Mouse (Mus musculus) gonadal fat pad, adult 2 months (tissue): ENCODE measurements around the gene Bpnt1. TPM values are rescaled to one million over a fixed set of nuclear protein-coding genes. Genes with fewer than 3 reads are reported as not detected.

ENCODE experiments used
- DNase-seq: peaks from one replicate; pipeline ENCODE4 v3.0.0-alpha.2; 2012; ENCODE audit warnings: low read depth
- polyA plus RNA-seq: library from polyadenylated mRNA; depleted of rRNA; stranded (reverse); fragments of >200 nt; gene quantifications from 2 replicates; pipeline ENCODE4 v1.2.3, GENCODE M21; 2012

The Bpnt1 gene
- polyA plus RNA-seq, 1 experiment: 91.1 TPM

- DNase-seq: no peak
These were observed 585 bp upstream of the Bpnt1 start for GRCm38 (mm10) chr1:185331364-185331763.

GRCm38 (mm10) chr1:185333651-185334050, 1.7 kb downstream of the Bpnt1 start:
- no peak for DNase-seq

GRCm38 (mm10) chr1:185334136-185334535, 2.2 kb downstream of the Bpnt1 start:
- no peak for DNase-seq

- no peak for DNase-seq
These were observed 3.3 kb downstream of the Bpnt1 start for GRCm38 (mm10) chr1:185335231-185335765.

- no peak for DNase-seq
These were observed 4.6 kb downstream of the Bpnt1 start for GRCm38 (mm10) chr1:185336535-185336934.

GRCm38 (mm10) chr1:185342441-185342840, 10.5 kb downstream of the Bpnt1 start:
- DNase-seq: no peak

GRCm38 (mm10) chr1:185343422-185343821, 11.5 kb downstream of the Bpnt1 start:
- DNase-seq: no peak

GRCm38 (mm10) chr1:185346188-185346587, 14.2 kb downstream of the Bpnt1 start:
- no peak for DNase-seq

GRCm38 (mm10) chr1:185349741-185350140, 17.8 kb downstream of the Bpnt1 start:
- no peak for DNase-seq

- DNase-seq: no peak
These were observed 18.7 kb downstream of the Bpnt1 start for GRCm38 (mm10) chr1:185350611-185351010.

- DNase-seq: no peak
These were observed 20.2 kb downstream of the Bpnt1 start for GRCm38 (mm10) chr1:185352151-185352550.

GRCm38 (mm10) chr1:185353351-185353750, 21.4 kb downstream of the Bpnt1 start:
- no peak for DNase-seq

- DNase-seq: no peak
These were observed 22.8 kb downstream of the Bpnt1 start for GRCm38 (mm10) chr1:185354731-185355130.

- no peak for DNase-seq
These were observed 24.3 kb downstream of the Bpnt1 start for GRCm38 (mm10) chr1:185356246-185356645.

- DNase-seq: no peak
These were observed 26.3 kb downstream of the Bpnt1 start for GRCm38 (mm10) chr1:185358211-185358610.

GRCm38 (mm10) chr1:185362677-185363520, 30.9 kb downstream of the Bpnt1 start, which contains the start of gene Eprs:
TSS of gene Eprs (plus strand) at chr1:185363044.
- peak; percentile 60 for DNase-seq

- peak; percentile 20 for DNase-seq
These were observed 31.7 kb downstream of the Bpnt1 start for GRCm38 (mm10) chr1:185363526-185364182.

- DNase-seq: no peak
These were observed 32.2 kb downstream of the Bpnt1 start for GRCm38 (mm10) chr1:185364183-185364540.

- DNase-seq: no peak
These were observed 35.4 kb downstream of the Bpnt1 start for GRCm38 (mm10) chr1:185367383-185367782.

GRCm38 (mm10) chr1:185369979-185370378, 38.0 kb downstream of the Bpnt1 start:
- no peak for DNase-seq

- no peak for DNase-seq
These were observed 44.4 kb downstream of the Bpnt1 start for GRCm38 (mm10) chr1:185376390-185376789.

GRCm38 (mm10) chr1:185377429-185377828, 45.5 kb downstream of the Bpnt1 start:
- no peak for DNase-seq

- DNase-seq: no peak
These were observed 69.7 kb downstream of the Bpnt1 start for GRCm38 (mm10) chr1:185401615-185402014.
